Mouse (Mus musculus): Measurements from ENCODE around the gene Ssbp3.

Gene Ssbp3

GRCm38 (mm10) chr4:106934931-106935582 is 24.6 kb downstream of the Ssbp3 start:
- DNase-seq (ENCODE audit: low spot score in 2 of 2), result no peak

- DNase-seq (ENCODE audit: low spot score in 2 of 2), result no peak
Measured at GRCm38 (mm10) chr4:106935583-106935935, 25.1 kb downstream of the Ssbp3 start.

GRCm38 (mm10) chr4:106936041-106936440 is 25.5 kb downstream of the Ssbp3 start:
- no peak for DNase-seq (ENCODE audit: low spot score in 2 of 2)

GRCm38 (mm10) chr4:106936741-106937140 is 26.2 kb downstream of the Ssbp3 start:
- no peak for DNase-seq (ENCODE audit: low spot score in 2 of 2)

- DNase-seq (ENCODE audit: low spot score in 2 of 2), result no peak
Measured at GRCm38 (mm10) chr4:106938506-106939222, 28.2 kb downstream of the Ssbp3 start.

GRCm38 (mm10) chr4:106939223-106939918 is 28.9 kb downstream of the Ssbp3 start:
- no peak for DNase-seq (ENCODE audit: low spot score in 2 of 2)

GRCm38 (mm10) chr4:106939919-106940227 is 29.4 kb downstream of the Ssbp3 start:
- DNase-seq (ENCODE audit: low spot score in 2 of 2), result no peak

- no peak for DNase-seq (ENCODE audit: low spot score in 2 of 2)
Measured at GRCm38 (mm10) chr4:106940945-106941344, 30.4 kb downstream of the Ssbp3 start.

GRCm38 (mm10) chr4:106941475-106941874 is 31.0 kb downstream of the Ssbp3 start:
- DNase-seq (ENCODE audit: low spot score in 2 of 2), result no peak

- DNase-seq (ENCODE audit: low spot score in 2 of 2), result no peak
Measured at GRCm38 (mm10) chr4:106942491-106942890, 32.0 kb downstream of the Ssbp3 start.

GRCm38 (mm10) chr4:106943627-106944026 is 33.1 kb downstream of the Ssbp3 start:
- DNase-seq (ENCODE audit: low spot score in 2 of 2), result no peak

- DNase-seq (ENCODE audit: low spot score in 2 of 2), result no peak
Measured at GRCm38 (mm10) chr4:106944898-106945297, 34.4 kb downstream of the Ssbp3 start.

- DNase-seq (ENCODE audit: low spot score in 2 of 2), result no peak
Measured at GRCm38 (mm10) chr4:106947741-106948140, 37.2 kb downstream of the Ssbp3 start.

GRCm38 (mm10) chr4:106948546-106948945 is 38.0 kb downstream of the Ssbp3 start:
- DNase-seq (ENCODE audit: low spot score in 2 of 2), result no peak

GRCm38 (mm10) chr4:106949200-106949599 is 38.7 kb downstream of the Ssbp3 start:
- no peak for DNase-seq (ENCODE audit: low spot score in 2 of 2)

GRCm38 (mm10) chr4:106950801-106951200 is 40.3 kb downstream of the Ssbp3 start:
- no peak for DNase-seq (ENCODE audit: low spot score in 2 of 2)

- no peak for DNase-seq (ENCODE audit: low spot score in 2 of 2)
Measured at GRCm38 (mm10) chr4:106951455-106951854, 41.0 kb downstream of the Ssbp3 start.

GRCm38 (mm10) chr4:106953221-106953620 is 42.7 kb downstream of the Ssbp3 start:
- DNase-seq (ENCODE audit: low spot score in 2 of 2), result no peak

- DNase-seq (ENCODE audit: low spot score in 2 of 2), result no peak
Measured at GRCm38 (mm10) chr4:106953760-106954159, 43.3 kb downstream of the Ssbp3 start.

GRCm38 (mm10) chr4:106955729-106956712 is 45.5 kb downstream of the Ssbp3 start:
- peak; percentile 39 to 46 for DNase-seq (ENCODE audit: low spot score in 2 of 2)

- no peak for DNase-seq (ENCODE audit: low spot score in 2 of 2)
Measured at GRCm38 (mm10) chr4:106958117-106958516, 47.6 kb downstream of the Ssbp3 start.

GRCm38 (mm10) chr4:106958561-106958960 is 48.1 kb downstream of the Ssbp3 start:
- DNase-seq (ENCODE audit: low spot score in 2 of 2), result no peak

Data from frontal cortex, postnatal 14 days (tissue).